Mouse (Mus musculus) Patski (cell line): ENCODE measurements at regions not wholly inside any gene's neighbourhood (a gene's known extent, or its start where the extent isn't known, plus 50 kb on each side); places are given as distances from the start of the nearest gene placed in this dataset.

ENCODE experiments used
- ATAC-seq: fragments of 100-300 bp; one replicate; pipeline ENCODE4 v1.8.0; 2021
- CTCF ChIA-PET: fragments of 350-600 bp; sonication (Branson Sonifier 250); formaldehyde crosslinking; loops from one replicate; lab custom pipeline; 2022; ENCODE audit warnings: inconsistent platforms; lab: Charles Lee
- POLR2A ChIA-PET: fragments of 350-600 bp; sonication (Branson Sonifier 250); formaldehyde crosslinking; loops from one replicate; lab custom pipeline; 2022; ENCODE audit warnings: antibody characterized with exemption, inconsistent platforms; lab: Charles Lee
- DNase-seq: peaks from one replicate; pipeline ENCODE4 v3.0.0-alpha.2; 2011; ENCODE audit warnings: low read depth, low spot score
- H3K27me3 ChIP-seq: fragments of 371-371 bp; one replicate; pipeline ENCODE4 v1.5.1; 2021
- CTCF ChIP-seq: fragments of 100-300 bp; IDR thresholded peaks from one replicate; pipeline ENCODE4 v1.5.1; 2021
- in situ Hi-C: fragments of 300-500 bp; cut with MboI; formaldehyde crosslinking; loops from 3 replicates; pipeline ENCODE4 v1.11.1; 2018; ENCODE audit warnings: low pct_unique_long_range_greater_than_20kb, mixed read lengths

GRCm38 (mm10) chr5:119739386-119739785 is 68.9 kb downstream of the Tbx3 start:
- ChIA-PET CTCF (no interaction called here), POLR2A (no interaction called here)
- H3K27me3 ChIP-seq: peaks cover 5% of the 10 kb centered on the region
- in situ Hi-C loops: loop anchor here (5.0 kb wide), 1 partner anchor 353 kb away; no protein-coding TSS in a partner anchor
- peak; percentile 42 for TF ChIP-seq CTCF
- DNase-seq: no peak
- ATAC-seq: no peak

- DNase-seq (peak; percentile 1), ATAC-seq (peak; percentile 74)
- POLR2A ChIA-PET: no interaction called here
- peaks cover 5% of the 10 kb centered on the region for H3K27me3 ChIP-seq
- CTCF ChIA-PET: interaction anchor here (0.9 to 1.8 kb wide), 3 partner anchors 9 to 362 kb away, joined by 4 to 6 read pairs (median 4); no protein-coding TSS in a partner anchor
- in situ Hi-C loops: no loop called here
- TF ChIP-seq CTCF: peak; percentile 78
These were observed 70.6 kb downstream of the Tbx3 start for GRCm38 (mm10) chr5:119741116-119741515.

GRCm38 (mm10) chr5:119743733-119744132 is 73.3 kb downstream of the Tbx3 start:
- TF ChIP-seq CTCF: no peak
- ChIA-PET CTCF (no interaction called here), POLR2A (no interaction called here)
- ATAC-seq: no peak
- no peak for DNase-seq
- peaks cover 19% of the 10 kb centered on the region for H3K27me3 ChIP-seq
- in situ Hi-C loops: no loop called here

GRCm38 (mm10) chr5:119747038-119747437 is 76.6 kb downstream of the Tbx3 start:
- no peak for ATAC-seq
- in situ Hi-C loops: no loop called here
- ChIA-PET CTCF (interaction anchor here (1.1 to 1.3 kb wide), 2 partner anchors 9 to 355 kb away, joined by 3 to 4 read pairs; no protein-coding TSS in a partner anchor), POLR2A (no interaction called here)
- no peak for TF ChIP-seq CTCF
- no peak for DNase-seq
- peaks cover 33% of the 10 kb centered on the region for H3K27me3 ChIP-seq

- CTCF ChIA-PET: no interaction called here
- no peak for DNase-seq
- in situ Hi-C loops: no loop called here
- POLR2A ChIA-PET: no interaction called here
- H3K27me3 ChIP-seq: peaks cover 28% of the 10 kb centered on the region
- no peak for TF ChIP-seq CTCF
- no peak for ATAC-seq
These were observed 78.2 kb downstream of the Tbx3 start for GRCm38 (mm10) chr5:119748667-119749066.

GRCm38 (mm10) chr5:119749153-119749552 is 78.7 kb downstream of the Tbx3 start:
- in situ Hi-C loops: no loop called here
- TF ChIP-seq CTCF: no peak
- CTCF ChIA-PET: no interaction called here
- peaks cover 28% of the 10 kb centered on the region for H3K27me3 ChIP-seq
- ATAC-seq: no peak
- DNase-seq: no peak
- POLR2A ChIA-PET: no interaction called here

- CTCF ChIA-PET: no interaction called here
- in situ Hi-C loops: no loop called here
- POLR2A ChIA-PET: no interaction called here
- ATAC-seq: no peak
- no peak for TF ChIP-seq CTCF
- peaks cover under 1% of the 10 kb centered on the region for H3K27me3 ChIP-seq
- no peak for DNase-seq
These were observed 76.7 kb upstream of the Tbx5 start for GRCm38 (mm10) chr5:119755782-119756181.

GRCm38 (mm10) chr5:119758880-119759279 is 73.6 kb upstream of the Tbx5 start:
- no peaks in the 10 kb centered on the region for H3K27me3 ChIP-seq
- in situ Hi-C loops: no loop called here

GRCm38 (mm10) chr5:119762102-119762501 is 70.4 kb upstream of the Tbx5 start:
- in situ Hi-C loops: no loop called here
- ChIA-PET CTCF (no interaction called here), POLR2A (no interaction called here)
- DNase-seq (no peak), ATAC-seq (no peak)
- TF ChIP-seq CTCF: no peak
- H3K27me3 ChIP-seq: peaks cover 4% of the 10 kb centered on the region

More at GRCm38 (mm10) chr5:119758880-119759279, 73.6 kb upstream of the Tbx5 start:
- ATAC-seq (no peak), DNase-seq (no peak)
- CTCF ChIA-PET: no interaction called here
- no peak for TF ChIP-seq CTCF
- POLR2A ChIA-PET: no interaction called here

- H3K27me3 ChIP-seq: peaks cover 4% of the 10 kb centered on the region
- DNase-seq (no peak), ATAC-seq (no peak)
- ChIA-PET CTCF (no interaction called here), POLR2A (no interaction called here)
- in situ Hi-C loops: no loop called here
- TF ChIP-seq CTCF: no peak
These were observed 69.1 kb upstream of the Tbx5 start for GRCm38 (mm10) chr5:119763337-119763736.

GRCm38 (mm10) chr5:119766372-119766771 is 66.1 kb upstream of the Tbx5 start:
- ATAC-seq (no peak), DNase-seq (no peak)
- in situ Hi-C loops: no loop called here
- ChIA-PET CTCF (no interaction called here), POLR2A (no interaction called here)
- H3K27me3 ChIP-seq: peaks cover 4% of the 10 kb centered on the region
- no peak for TF ChIP-seq CTCF

- peaks cover 4% of the 10 kb centered on the region for H3K27me3 ChIP-seq
- ATAC-seq: no peak
- in situ Hi-C loops: loop anchor here (10.0 kb wide), 1 partner anchor 314 kb away; no protein-coding TSS in a partner anchor
- TF ChIP-seq CTCF: no peak
- CTCF ChIA-PET: no interaction called here
- no peak for DNase-seq
- POLR2A ChIA-PET: no interaction called here
These were observed 61.5 kb upstream of the Tbx5 start for GRCm38 (mm10) chr5:119770951-119771350.
